Mouse (Mus musculus): Measurements from ENCODE around the gene Gm28551. TPM values are rescaled to one million over a fixed set of nuclear protein-coding genes. Genes with fewer than 3 reads are reported as not detected.

Gene Gm28551
- total and polyA plus RNA-seq, 3 experiments, result 0.46 TPM; not detected in 2

- H3K9ac ChIP-seq (ENCODE audit: control insufficient read depth, low read depth, low read length, poor library complexity, severe bottlenecking), result peak within 1 kb of the TSS; percentile 89
- peak within 1 kb of the TSS; percentile 74 for H3K27ac ChIP-seq (ENCODE audit: control insufficient read depth, low read depth, low read length)
- H3K36me3 ChIP-seq (ENCODE audit: control insufficient read depth in 1 of 2, insufficient read depth in 2 of 2, low read length in 2 of 2), result peaks cover 0 to 10% of the 10 kb centered on the region in 2 experiments; a peak in 3 of 4 replicates
- peak; percentile 97 for DNase-seq (ENCODE audit: low read depth, low spot score)
- no peaks in the 10 kb centered on the region for H3K27me3 ChIP-seq (ENCODE audit: control insufficient read depth in 1 of 2, insufficient read depth in 2 of 2, low read length in 2 of 2)
- peaks cover 3% of the 10 kb centered on the region; the same call in 1 of the 2 replicates for H3K79me2 ChIP-seq (ENCODE audit: control insufficient read depth, insufficient read depth, low read length, poor library complexity)
- peaks cover 0 to 2% of the 10 kb centered on the region in 2 experiments; a peak in 1 of 4 replicates for H3K4me1 ChIP-seq (ENCODE audit: control insufficient read depth in 1 of 2, insufficient read depth in 2 of 2, low read length in 2 of 2)
- H3K4me3 ChIP-seq (ENCODE audit: control insufficient read depth in 1 of 2, insufficient read depth in 1 of 2, low read depth in 2 of 2, low read length in 2 of 2), result peak within 1 kb of the TSS; percentile 66 to 96
- H3K9me3 ChIP-seq (replicated peaks; ENCODE audit: insufficient read depth, low read length), result no peaks in the 10 kb centered on the region
- TF ChIP-seq TCF12 (IDR thresholded peaks at IDR 0.05; ENCODE audit: low read depth, low read length) (peak; percentile 41), MAZ (IDR thresholded peaks at IDR 0.05; ENCODE audit: low read depth, low read length) (0 out of 2 replicates have a peak, but pooled peaks have one; percentile 41), HCFC1 (IDR thresholded peaks at IDR 0.05; ENCODE audit: low read depth, low read length) (peak; percentile 76), RAD21 (IDR thresholded peaks at IDR 0.05; ENCODE audit: low read depth, low read length) (no peak), POLR2A (IDR thresholded peaks at IDR 0.05; ENCODE audit: control insufficient read depth in 1 of 2, insufficient read depth in 1 of 2, low read depth in 1 of 2, low read length in 2 of 2, poor library complexity in 1 of 2) (peak; percentile 90 to 94), NELFE (IDR thresholded peaks at IDR 0.05; ENCODE audit: low read depth, low read length) (peak; percentile 92), MXI1 (IDR thresholded peaks at IDR 0.05; ENCODE audit: low read depth, low read length) (peak; percentile 84), EP300 (IDR thresholded peaks at IDR 0.05; ENCODE audit: low read depth in 1 of 2, low read length in 2 of 2) (0 out of 4 replicates have a peak, but pooled peaks of 1 of the 2 experiments have one; percentile 10), E2F4 (IDR thresholded peaks at IDR 0.05; ENCODE audit: borderline replicate concordance, low read depth, low read length) (peak; percentile 80; the same call in 1 of the 2 replicates), JUND (IDR thresholded peaks at IDR 0.05; ENCODE audit: low read depth, low read length) (no peak), UBTF (IDR thresholded peaks at IDR 0.05; ENCODE audit: borderline replicate concordance, insufficient read depth, low read depth, low read length) (no peak), TBP (IDR thresholded peaks at IDR 0.05; ENCODE audit: low read depth, low read length) (peak; percentile 76; the same call in 1 of the 2 replicates), ZKSCAN1 (IDR thresholded peaks at IDR 0.05; ENCODE audit: low read depth, low read length) (0 out of 2 replicates have a peak, but pooled peaks have one; percentile 56), SIN3A (IDR thresholded peaks at IDR 0.05; ENCODE audit: low read length) (peak; percentile 77), USF2 (IDR thresholded peaks at IDR 0.05; ENCODE audit: borderline replicate concordance in 1 of 2, insufficient read depth in 1 of 2, low read depth in 1 of 2, low read length in 2 of 2) (no peak), POLR2AphosphoS2 (IDR thresholded peaks at IDR 0.05; ENCODE audit: low read length) (peak; percentile 80), ZMIZ1 (IDR thresholded peaks at IDR 0.05; ENCODE audit: low read depth, low read length) (peak; percentile 90), MAX (IDR thresholded peaks at IDR 0.05; ENCODE audit: low read length) (peak; percentile 74), KAT2A (conservative IDR thresholded peaks at IDR 0.05; ENCODE audit: low read depth, low read length) (no peak; the same call in 1 of the 2 replicates), ELF1 (IDR thresholded peaks at IDR 0.05; ENCODE audit: low read depth, low read length) (peak; percentile 90), NRF1 (IDR thresholded peaks at IDR 0.05; ENCODE audit: insufficient read depth, low read depth, low read length, poor library complexity, severe bottlenecking) (peak; percentile 64), USF1 (IDR thresholded peaks at IDR 0.05; ENCODE audit: low read depth, low read length) (peak; percentile 7; the same call in 1 of the 2 replicates)
These were observed 55.7 kb downstream of the Gm28551 start, which contains the start of the genes Pms1, Ormdl1 and Gm28778 for GRCm38 (mm10) chr1:53296581-53297383. Gene Pms1 (minus strand): TSS chr1:53297018. Gene Ormdl1 (plus strand): TSS chr1:53297095. Gene Gm28778 (plus strand): TSS chr1:53297111.

Data from MEL (cell line).